ENCODE assay signal across 8 mouse cellular contexts in the genomic region with DNA sequence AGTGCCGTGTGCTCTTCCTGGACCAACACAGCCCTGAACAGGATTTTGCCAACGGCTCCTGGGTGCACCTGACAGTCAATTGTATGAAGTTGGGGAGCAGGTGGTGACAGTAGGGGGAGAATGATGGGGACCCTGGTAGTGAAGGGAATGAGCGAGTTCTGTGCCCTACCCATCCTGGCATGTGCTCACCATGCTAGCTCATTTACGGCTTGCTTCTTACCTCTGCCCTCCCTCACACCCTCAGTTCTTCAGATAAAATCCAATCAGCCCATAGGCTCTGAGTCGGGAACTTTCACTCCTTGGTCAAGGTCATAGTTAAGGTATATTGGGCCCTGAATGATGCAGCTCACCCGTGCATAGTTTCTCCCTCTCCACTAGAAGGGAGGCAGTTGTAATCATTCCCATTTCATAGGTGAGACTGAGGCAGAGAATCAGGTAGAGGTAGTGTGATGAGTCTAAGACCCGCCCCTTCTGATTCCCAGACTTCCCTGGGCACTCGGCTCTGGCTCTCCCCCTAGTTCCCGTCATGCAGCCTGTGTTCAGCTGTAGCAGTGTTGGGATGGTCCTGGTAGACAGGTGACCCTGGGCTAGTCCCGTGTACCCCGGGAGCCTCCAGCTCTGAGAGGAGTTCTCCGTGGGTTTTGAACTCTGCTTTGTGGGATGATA. TPM values are rescaled to one million over a fixed set of nuclear protein-coding genes. Genes with fewer than 3 reads are reported as not detected.
DNase-seq lines count a peak whose midpoint lies in the region; ATAC-seq and TF ChIP-seq lines count a peak whose summit lies in the region.

No protein-coding gene starts in this region.

- H3K4me1 ChIP-seq in kidney, postnatal 0 days (replicated peaks; ENCODE audit: insufficient read depth, low read length), result no peaks in the 10 kb centered on the region
- H3K4me1 ChIP-seq in forebrain, embryonic 13.5 days, result peaks cover 49% of the 10 kb centered on the region
- H3K4me1 ChIP-seq in limb, embryonic 12.5 days (replicated peaks), result peaks cover 27% of the 10 kb centered on the region
- H3K4me1 ChIP-seq in neural tube, embryonic 13.5 days (replicated peaks), result peaks cover 56% of the 10 kb centered on the region

- H3K9ac ChIP-seq in kidney, postnatal 0 days (ENCODE audit: low read depth, low read length), result no peak overlapping the region
- H3K9ac ChIP-seq in forebrain, embryonic 13.5 days, result peak overlapping the region; percentile 43; the same call in 1 of the 2 replicates
- H3K9ac ChIP-seq in limb, embryonic 12.5 days (replicated peaks), result no peak overlapping the region
- peak overlapping the region; percentile 58; the same call in 1 of the 2 replicates for H3K9ac ChIP-seq in neural tube, embryonic 13.5 days

- H3K27me3 ChIP-seq in kidney, postnatal 0 days (ENCODE audit: insufficient read depth, low read length), result no peaks in the 10 kb centered on the region
- no peaks in the 10 kb centered on the region for H3K27me3 ChIP-seq in forebrain, embryonic 13.5 days
- H3K27me3 ChIP-seq in limb, embryonic 12.5 days, result no peaks in the 10 kb centered on the region
- no peaks in the 10 kb centered on the region for H3K27me3 ChIP-seq in neural tube, embryonic 13.5 days

- no peaks in the 10 kb centered on the region for H3K36me3 ChIP-seq in kidney, postnatal 0 days (ENCODE audit: insufficient read depth, low read length)
- peaks cover 78% of the 10 kb centered on the region for H3K36me3 ChIP-seq in forebrain, embryonic 13.5 days (ENCODE audit: poor library complexity, severe bottlenecking)
- peaks cover 81% of the 10 kb centered on the region for H3K36me3 ChIP-seq in limb, embryonic 12.5 days
- H3K36me3 ChIP-seq in neural tube, embryonic 13.5 days, result peaks cover 38% of the 10 kb centered on the region

- TF ChIP-seq CTCF in kidney, postnatal 0 days (IDR thresholded peaks at IDR 0.05; ENCODE audit: low read depth), result no peak

- H3K9me3 ChIP-seq in kidney, postnatal 0 days (replicated peaks; ENCODE audit: low read length), result no peaks in the 10 kb centered on the region
- H3K9me3 ChIP-seq in forebrain, embryonic 13.5 days (replicated peaks), result no peaks in the 10 kb centered on the region
- H3K9me3 ChIP-seq in limb, embryonic 12.5 days, result no peaks in the 10 kb centered on the region
- H3K9me3 ChIP-seq in neural tube, embryonic 13.5 days, result no peaks in the 10 kb centered on the region

- H3K4me2 ChIP-seq in kidney, postnatal 0 days (ENCODE audit: low read length), result peak overlapping the region; percentile 49
- H3K4me2 ChIP-seq in forebrain, embryonic 13.5 days, result peak overlapping the region; percentile 38
- H3K4me2 ChIP-seq in limb, embryonic 12.5 days, result peak overlapping the region; percentile 49
- H3K4me2 ChIP-seq in neural tube, embryonic 13.5 days, result peak overlapping the region; percentile 48

- WGBS in kidney, postnatal 0 days, result 57% methylated on average over 12 of the region's 12 CpGs
- WGBS in forebrain, embryonic 13.5 days, result 59% methylated on average over 12 of the region's 12 CpGs
- WGBS in limb, embryonic 12.5 days, result 65% methylated on average over 12 of the region's 12 CpGs
- 61% methylated on average over 12 of the region's 12 CpGs for WGBS in neural tube, embryonic 13.5 days

- ATAC-seq in kidney, postnatal 0 days (replicated peaks; ENCODE audit: low FRiP score, low read depth), result no peak
- peak; percentile 12; the same call in 1 of the 2 replicates for ATAC-seq in forebrain, embryonic 13.5 days
- ATAC-seq in limb, embryonic 12.5 days (ENCODE audit: insufficient number of reproducible peaks, insufficient read depth, low FRiP score, low TSS enrichment, low read depth), result peak; percentile 33; the same call in 1 of the 2 replicates
- peak; percentile 33; the same call in 1 of the 2 replicates for ATAC-seq in neural tube, embryonic 13.5 days (ENCODE audit: low read depth)

- no peak overlapping the region for H3K27ac ChIP-seq in kidney, postnatal 0 days
- H3K27ac ChIP-seq in forebrain, embryonic 13.5 days, result no peak overlapping the region
- no peak overlapping the region for H3K27ac ChIP-seq in limb, embryonic 12.5 days
- H3K27ac ChIP-seq in neural tube, embryonic 13.5 days (replicated peaks), result no peak overlapping the region

- H3K4me3 ChIP-seq in kidney, postnatal 0 days (replicated peaks; ENCODE audit: low read depth, low read length), result no peak overlapping the region
- H3K4me3 ChIP-seq in forebrain, embryonic 13.5 days, result no peak overlapping the region
- no peak overlapping the region for H3K4me3 ChIP-seq in limb, embryonic 12.5 days (replicated peaks)
- H3K4me3 ChIP-seq in neural tube, embryonic 13.5 days, result peak overlapping the region; percentile 22; the same call in 1 of the 2 replicates

- DNase-seq in kidney, postnatal 0 days (ENCODE audit: low spot score), result no peak
- DNase-seq in kidney, adult 18-20 months, result no peak
- DNase-seq in spleen, postnatal 14 days (ENCODE audit: low spot score in 2 of 2), result no peak
- no peak for DNase-seq in frontal cortex, postnatal 14 days (ENCODE audit: low spot score in 2 of 2)
- no peak for DNase-seq in lung, adult 18-20 months

RNA-seq across cellular contexts. Expression of a gene that starts 8.1 kb away (rescaled TPM):
- 12.5 and 13.3 TPM in 2 replicates for polyA plus RNA-seq in kidney, postnatal 0 days (2015; fragmentation: Nextera tagmentation; extraction: Ambion mirVana)
- polyA plus RNA-seq in forebrain, embryonic 13.5 days (2015; fragmentation: Nextera tagmentation; extraction: Ambion mirVana), result 78.7 and 90.7 TPM in 2 replicates
- 69.7 and 70.5 TPM in 2 replicates for polyA plus RNA-seq in limb, embryonic 12.5 days (2016; fragmentation: Nextera tagmentation; extraction: Ambion mirVana)
- 62.6 and 65.9 TPM in 2 replicates for polyA plus RNA-seq in neural tube, embryonic 13.5 days (2015; fragmentation: Nextera tagmentation; extraction: Ambion mirVana)

RNA-seq across cellular contexts. Expression of a gene that starts 10.1 kb away (rescaled TPM):
- polyA plus RNA-seq in kidney, postnatal 0 days (2015; fragmentation: Nextera tagmentation; extraction: Ambion mirVana), result 225 and 250 TPM in 2 replicates
- 52.9 and 55.8 TPM in 2 replicates for polyA plus RNA-seq in forebrain, embryonic 13.5 days (2015; fragmentation: Nextera tagmentation; extraction: Ambion mirVana)
- polyA plus RNA-seq in limb, embryonic 12.5 days (2016; fragmentation: Nextera tagmentation; extraction: Ambion mirVana), result 66.4 and 74.9 TPM in 2 replicates
- 160 and 187 TPM in 2 replicates for polyA plus RNA-seq in neural tube, embryonic 13.5 days (2015; fragmentation: Nextera tagmentation; extraction: Ambion mirVana)

RNA-seq across cellular contexts. Expression of a gene that starts 14.6 kb away (rescaled TPM):
- 1.3 and 2.3 TPM in 2 replicates for polyA plus RNA-seq in kidney, postnatal 0 days (2015; fragmentation: Nextera tagmentation; extraction: Ambion mirVana)
- polyA plus RNA-seq in forebrain, embryonic 13.5 days (2015; fragmentation: Nextera tagmentation; extraction: Ambion mirVana), result 0.21 and 0.23 TPM in 2 replicates
- polyA plus RNA-seq in limb, embryonic 12.5 days (2016; fragmentation: Nextera tagmentation; extraction: Ambion mirVana), result 0.21 TPM in 1 of 2 replicates, not detected in the other
- 0.37 TPM in 1 of 2 replicates, not detected in the other for polyA plus RNA-seq in neural tube, embryonic 13.5 days (2015; fragmentation: Nextera tagmentation; extraction: Ambion mirVana)

RNA-seq across cellular contexts. Expression of a gene that starts 30.9 kb away (rescaled TPM):
- 1.1 and 1.3 TPM in 2 replicates for polyA plus RNA-seq in kidney, postnatal 0 days (2015; fragmentation: Nextera tagmentation; extraction: Ambion mirVana)
- polyA plus RNA-seq in forebrain, embryonic 13.5 days (2015; fragmentation: Nextera tagmentation; extraction: Ambion mirVana), result 1.4 and 2.2 TPM in 2 replicates
- polyA plus RNA-seq in limb, embryonic 12.5 days (2016; fragmentation: Nextera tagmentation; extraction: Ambion mirVana), result 1.1 and 1.2 TPM in 2 replicates
- polyA plus RNA-seq in neural tube, embryonic 13.5 days (2015; fragmentation: Nextera tagmentation; extraction: Ambion mirVana), result 2.5 and 3.1 TPM in 2 replicates

Comparison
In these comparisons a context has a peak if more than half of its experiments do, and no peak if none do; other contexts are left out.
1. H3K9ac ChIP-seq: peak in forebrain, embryonic 13.5 days (single experiment) and neural tube, embryonic 13.5 days (single experiment); none in kidney, postnatal 0 days (single experiment) and limb, embryonic 12.5 days (single experiment).
2. Peak in every context shown above with its lines, with median percentiles within 50 percentile points of each other: H3K4me2 ChIP-seq.